Mouse (Mus musculus) cerebellum, adult 18-20 months (tissue): ENCODE results near the gene Pomt1.
A peak's percentile ranks its signal among the peaks of the same experiment; 100 is the strongest.
"Not testable (repeated sequence)": the region's sequence is repeated elsewhere in the genome, so short reads cannot be mapped to it uniquely, and the experiment has no call there.

Source experiments
- DNase-seq, 2 experiments: peaks; one replicate each; pipeline ENCODE4 v3.0.0; 2021

Gene Pomt1

DNA sequence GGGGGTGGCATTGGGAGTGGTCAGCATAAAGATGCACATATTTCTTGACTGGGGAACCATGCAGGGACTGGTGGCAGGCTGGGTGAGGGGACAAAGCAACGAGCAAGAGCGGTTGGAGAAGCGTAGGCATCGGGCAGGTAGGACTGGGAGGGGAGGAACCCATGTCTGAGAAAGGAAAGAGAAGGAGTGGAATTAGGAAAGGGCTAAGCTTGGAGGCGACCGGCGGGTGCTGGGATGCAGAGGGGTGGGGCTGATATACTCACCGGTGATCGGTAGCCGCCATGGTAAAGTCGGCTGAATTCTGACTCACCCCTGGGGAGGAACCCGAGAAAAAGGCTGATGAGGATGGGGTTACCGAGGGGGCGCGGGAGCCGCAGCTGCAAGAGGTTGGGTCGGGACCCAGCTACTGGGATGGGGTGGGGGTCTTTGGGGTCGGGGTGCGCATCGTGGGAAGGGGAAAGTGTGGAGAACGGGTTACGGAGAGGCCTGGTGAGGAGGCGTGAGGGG lies 51.0 kb downstream of the Pomt1 start, which contains the start of gene Golga2:
Gene Golga2, plus strand, starts transcription at position 51 of the 507 bp plus-strand sequence.
- no peak for DNase-seq

GRCm38 (mm10) chr2:32287923-32288367 lies 51.6 kb downstream of the Pomt1 start, which contains the start of gene Swi5:
Gene Swi5 (minus strand): TSS chr2:32288075.
- peak; percentile 98 for DNase-seq

DNA sequence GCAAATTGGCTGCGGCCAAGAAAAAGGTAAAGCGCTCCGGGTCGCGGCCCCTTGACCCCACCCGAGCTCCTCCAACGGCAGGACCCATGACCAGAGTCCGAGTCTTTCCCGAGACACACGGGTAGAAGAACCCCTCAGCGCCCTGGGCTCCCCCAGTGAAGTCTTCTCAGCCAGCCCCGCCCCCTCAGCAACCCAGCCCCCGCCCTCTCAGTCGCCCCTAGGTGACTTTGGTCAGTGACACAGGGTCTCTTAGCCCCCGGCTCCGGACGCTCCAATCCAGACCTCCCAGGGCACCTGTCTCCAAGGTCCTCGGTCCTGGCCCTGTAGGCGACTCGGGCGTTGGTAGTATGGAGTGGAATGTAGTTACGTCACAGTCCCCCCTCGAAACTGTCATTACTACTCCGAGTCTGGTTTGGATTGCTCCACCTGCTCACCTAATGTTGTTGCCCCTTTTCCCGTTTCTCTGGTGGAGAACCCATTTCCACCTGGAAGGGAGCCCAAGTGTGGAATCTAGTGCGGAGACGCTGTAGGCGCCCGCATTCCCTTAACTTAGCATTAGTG lies 52.1 kb downstream of the Pomt1 start:
- no peak for DNase-seq

GRCm38 (mm10) chr2:32289578-32289977 lies 53.2 kb downstream of the Pomt1 start:
- DNase-seq = no peak

GRCm38 (mm10) chr2:32294348-32294747 lies 58.0 kb downstream of the Pomt1 start:
- peak; percentile 60 to 65 for DNase-seq

GRCm38 (mm10) chr2:32295285-32295684 lies 58.9 kb downstream of the Pomt1 start:
- DNase-seq = no peak

DNA sequence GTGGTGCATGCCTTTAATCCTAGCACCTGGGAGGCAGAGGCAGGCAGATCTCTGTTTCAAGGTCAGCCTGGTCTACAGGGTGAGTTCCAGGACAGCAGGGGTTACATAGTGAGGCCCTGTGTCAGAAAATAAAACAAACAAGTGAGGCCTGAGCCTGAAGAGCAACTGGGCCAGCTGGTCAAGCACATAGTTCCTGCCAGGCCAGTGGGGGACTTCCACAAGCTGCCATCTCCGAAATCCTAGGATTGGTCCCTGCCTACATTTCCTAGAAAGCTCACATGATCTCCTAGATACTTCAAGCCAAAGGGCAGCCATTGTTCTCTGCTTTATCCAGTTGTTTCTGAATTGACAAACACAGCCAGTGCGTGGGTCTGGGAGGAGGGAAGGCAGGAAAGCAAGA lies 59.5 kb downstream of the Pomt1 start:
- DNase-seq = not testable (repeated sequence)

DNA sequence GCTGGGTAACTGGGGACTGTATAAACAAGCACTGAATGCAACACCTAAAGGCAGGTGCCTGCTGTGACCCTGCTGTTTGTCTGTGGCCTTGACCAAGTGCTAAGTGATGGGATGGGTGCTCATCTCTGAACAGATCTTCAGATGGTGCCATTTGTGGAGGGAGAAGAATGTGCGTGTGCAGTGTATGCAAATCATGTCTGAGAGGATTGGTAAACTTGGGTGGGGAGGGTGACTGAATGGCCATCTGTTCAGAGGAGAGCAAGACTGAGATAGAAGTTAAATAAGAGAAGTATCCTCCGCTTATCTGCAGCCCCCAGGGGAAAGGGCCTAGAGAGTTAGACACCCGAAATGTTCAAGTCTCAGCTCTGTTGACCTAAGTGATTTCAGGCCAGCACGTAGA lies 63.1 kb downstream of the Pomt1 start:
- DNase-seq = no peak

- no peak for DNase-seq
These were observed 66.6 kb downstream of the Pomt1 start for GRCm38 (mm10) chr2:32302952-32303351.

DNA sequence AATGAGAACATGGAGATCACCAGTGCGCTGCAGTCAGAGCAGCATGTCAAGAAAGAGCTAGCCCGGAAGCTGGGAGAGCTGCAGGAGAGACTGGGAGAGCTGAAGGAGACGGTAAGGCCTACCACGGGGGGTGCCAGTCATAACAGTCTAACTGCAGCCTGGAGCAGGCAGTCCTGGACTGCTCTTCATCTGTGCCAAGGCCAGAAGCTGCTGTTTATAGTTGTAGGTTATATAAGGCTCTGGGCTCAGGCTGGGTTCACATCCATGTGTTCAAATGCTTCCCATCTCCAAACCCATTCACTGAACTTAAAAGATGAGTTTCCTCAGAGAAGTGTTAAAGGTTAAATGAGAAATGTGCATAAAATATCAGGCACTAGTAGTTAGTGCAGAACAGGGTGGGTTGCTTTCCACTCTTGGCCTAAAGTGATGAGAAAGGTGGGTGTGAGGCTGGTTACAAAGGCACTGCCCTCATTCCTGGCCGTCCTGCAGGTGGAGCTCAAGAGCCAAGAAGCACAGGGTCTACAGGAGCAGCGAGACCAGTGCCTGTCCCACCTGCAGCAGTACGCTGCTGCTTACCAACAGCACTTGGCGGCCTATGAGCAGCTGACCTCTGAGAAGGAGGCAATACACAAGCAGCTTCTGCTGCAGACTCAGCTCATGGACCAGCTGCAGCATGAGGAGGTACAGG lies 67.9 kb downstream of the Pomt1 start:
- DNase-seq = peak; percentile 85 to 86
